Comparison of ENCODE assay signal across 13 mouse cellular contexts in genomic region chr14:31697346-31697745, GRCm38 (mm10). TPM values are rescaled to one million over a fixed set of nuclear protein-coding genes. Genes with fewer than 3 reads are reported as not detected.
DNase-seq lines count a peak whose midpoint lies in the region; ATAC-seq and TF ChIP-seq lines count a peak whose summit lies in the region.
"Had no signal": no experiment of that assay in that cellular context is flagged by ENCODE, and none has a peak within 500 bp of the region (broad histone marks: within the 10 kb centered on the region; RNA-seq: fewer than 3 reads in every experiment).

No protein-coding gene starts in this region.

- H3K27ac ChIP-seq in gastrocnemius, adult 2 months = peak overlapping the region; percentile 68
- H3K27ac ChIP-seq in CH12.LX (ENCODE audit: insufficient read depth, low read depth) = peak overlapping the region; percentile 79
- H3K27ac ChIP-seq in heart, postnatal 0 days (ENCODE audit: low read depth) = peak overlapping the region; percentile 76
- no peak overlapping the region for H3K27ac ChIP-seq in forebrain, embryonic 11.5 days (ENCODE audit: low read depth, low read length)
- H3K27ac ChIP-seq: liver, embryonic 15.5 days had no signal

- H3K4me3 ChIP-seq in gastrocnemius, adult 2 months = no peak overlapping the region
- H3K4me3 ChIP-seq in CH12.LX (replicated peaks in 1 of 3; ENCODE audit: low read depth in 2 of 3, low read length in 2 of 3, poor library complexity in 1 of 3) = no peak overlapping the region
- H3K4me3 ChIP-seq in heart, postnatal 0 days (ENCODE audit: low read depth, low read length) = no peak overlapping the region
- H3K4me3 ChIP-seq in forebrain, embryonic 11.5 days (ENCODE audit: low read depth, low read length) = no peak overlapping the region
- H3K4me3 ChIP-seq: liver, embryonic 15.5 days had no signal

- H3K4me1 ChIP-seq in CH12.LX (ENCODE audit: control insufficient read depth in 1 of 2, insufficient read depth in 2 of 2) = peaks cover 13 to 47% of the 10 kb centered on the region in 2 experiments
- peaks cover 13% of the 10 kb centered on the region; the same call in 1 of the 2 replicates for H3K4me1 ChIP-seq in heart, postnatal 0 days (ENCODE audit: control insufficient read depth, insufficient read depth)
- H3K4me1 ChIP-seq in forebrain, embryonic 11.5 days (replicated peaks; ENCODE audit: control insufficient read depth, insufficient read depth, low read length) = no peaks in the 10 kb centered on the region
- H3K4me1 ChIP-seq: liver, embryonic 15.5 days had no signal

- H3K27me3 ChIP-seq in CH12.LX (replicated peaks) = no peaks in the 10 kb centered on the region
- H3K27me3 ChIP-seq in heart, postnatal 0 days (ENCODE audit: control insufficient read depth, insufficient read depth, low read length) = no peaks in the 10 kb centered on the region
- no peaks in the 10 kb centered on the region for H3K27me3 ChIP-seq in forebrain, embryonic 11.5 days (ENCODE audit: control insufficient read depth, insufficient read depth, low read length)
- H3K27me3 ChIP-seq: liver, embryonic 15.5 days had no signal

- TF ChIP-seq POLR2A in CH12.LX (IDR thresholded peaks at IDR 0.05; ENCODE audit: low read depth, low read length) = no peak

- no peak overlapping the region for H3K4me2 ChIP-seq in CH12.LX (ENCODE audit: insufficient read depth, low read depth, poor library complexity, severe bottlenecking)
- H3K4me2 ChIP-seq in heart, postnatal 0 days (ENCODE audit: low read depth, low read length) = no peak overlapping the region
- no peak overlapping the region for H3K4me2 ChIP-seq in forebrain, embryonic 11.5 days (ENCODE audit: low read depth, low read length, severe bottlenecking)
- H3K4me2 ChIP-seq: liver, embryonic 15.5 days had no signal

- TF ChIP-seq RAD21 in CH12.LX (IDR thresholded peaks at IDR 0.05; ENCODE audit: low read depth, low read length) = no peak

- no peaks in the 10 kb centered on the region for H3K9me3 ChIP-seq in CH12.LX (replicated peaks; ENCODE audit: low read length)
- H3K9me3 ChIP-seq in heart, postnatal 0 days (replicated peaks; ENCODE audit: control insufficient read depth, low read length) = no peaks in the 10 kb centered on the region
- H3K9me3 ChIP-seq in forebrain, embryonic 11.5 days (ENCODE audit: control insufficient read depth, low read length) = no peaks in the 10 kb centered on the region
- H3K9me3 ChIP-seq: liver, embryonic 15.5 days had no signal

- no peak for DNase-seq in gastrocnemius, adult 2 months
- no peak for DNase-seq in gastrocnemius, postnatal 36 days
- DNase-seq in CH12.LX (ENCODE audit: extremely low read depth) = peak; percentile 43
- DNase-seq in cerebellum, postnatal 14 days = peak; percentile 40 to 52
- no peak for DNase-seq in heart, postnatal 0 days (ENCODE audit: low spot score)
- no peak for DNase-seq in urinary bladder, postnatal 14 days (ENCODE audit: low spot score)
- no peak for DNase-seq in kidney, postnatal 14 days
- no peak for DNase-seq in forebrain, embryonic 11.5 days (ENCODE audit: low spot score)
- DNase-seq: kidney, postnatal 4 days; lung, postnatal 4 days had no signal

- TF ChIP-seq CTCF in gastrocnemius, adult 2 months (IDR thresholded peaks at IDR 0.05) = no peak
- TF ChIP-seq CTCF in CH12.LX (conservative IDR thresholded peaks at IDR 0.05 in 1 of 2, IDR thresholded peaks at IDR 0.05 in 1 of 2; ENCODE audit: low read depth in 2 of 2, low read length in 2 of 2) = no peak
- TF ChIP-seq CTCF in heart, postnatal 0 days (IDR thresholded peaks at IDR 0.05; ENCODE audit: low read depth) = no peak

- H3K9ac ChIP-seq in CH12.LX (ENCODE audit: insufficient read depth, low read depth) = no peak overlapping the region
- no peak overlapping the region for H3K9ac ChIP-seq in heart, postnatal 0 days (replicated peaks; ENCODE audit: low read depth, low read length)
- H3K9ac ChIP-seq in forebrain, embryonic 11.5 days (ENCODE audit: low read length) = no peak overlapping the region
- H3K9ac ChIP-seq: liver, embryonic 15.5 days had no signal

- in situ Hi-C loops in CH12.LX (cut with MboI; ENCODE audit: low pct_ligation_motif_present, low pct_unique_long_range_greater_than_20kb, low sequenced_read_pairs) = no loop called here

- H3K79me2 ChIP-seq in CH12.LX (replicated peaks; ENCODE audit: control insufficient read depth, extremely low read depth, insufficient read depth, poor library complexity, severe bottlenecking) = no peaks in the 10 kb centered on the region

- intact Hi-C loops in gastrocnemius, adult 2 months (cut with DNase I) = loop anchor here (5.0 kb wide), 1 partner anchor 40 kb away; no protein-coding TSS in a partner anchor
- intact Hi-C loops in gastrocnemius, postnatal 36 days (cut with DNase I) = loop anchor here (5.0 kb wide), 1 partner anchor 40 kb away; no protein-coding TSS in a partner anchor

- peaks cover 5 to 35% of the 10 kb centered on the region in 2 experiments for H3K36me3 ChIP-seq in CH12.LX (replicated peaks in 1 of 2; ENCODE audit: control insufficient read depth in 1 of 2, insufficient read depth in 1 of 2, low read length in 1 of 2)
- H3K36me3 ChIP-seq in heart, postnatal 0 days (replicated peaks; ENCODE audit: control insufficient read depth, insufficient read depth, low read length) = peaks cover 33% of the 10 kb centered on the region
- H3K36me3 ChIP-seq in forebrain, embryonic 11.5 days (ENCODE audit: control insufficient read depth, insufficient read depth, low read length) = no peaks in the 10 kb centered on the region; the same call in 1 of the 2 replicates

- WGBS in heart, postnatal 0 days = 26% methylated on average over 3 of the region's 3 CpGs
- 96% methylated on average over 3 of the region's 3 CpGs for WGBS in forebrain, embryonic 11.5 days

- dilution Hi-C loops in CH12.LX (cut with MboI; ENCODE audit: extremely low pct_ligation_motif_present, extremely low pct_unique_long_range_greater_than_20kb, low sequenced_read_pairs) = no loop called here

- ATAC-seq in heart, postnatal 0 days (ENCODE audit: insufficient read depth, low read depth) = peak; percentile 82
- ATAC-seq in forebrain, embryonic 11.5 days (replicated peaks; ENCODE audit: low FRiP score) = no peak
- ATAC-seq: intestine, postnatal 0 days had no signal

- no peak for TF ChIP-seq EP300 in CH12.LX (IDR thresholded peaks at IDR 0.05; ENCODE audit: low read length)
- no peak for TF ChIP-seq EP300 in heart, postnatal 0 days (IDR thresholded peaks at IDR 0.05; ENCODE audit: low read depth)

TF ChIP-seq in CH12.LX, 34 proteins besides CTCF, POLR2A, EP300 and RAD21:
- no peak for TF ChIP-seq NELFE (IDR thresholded peaks at IDR 0.05; ENCODE audit: low read depth, low read length)
- TF ChIP-seq GABPA (IDR thresholded peaks at IDR 0.05; ENCODE audit: insufficient replicate concordance, low read depth, low read length) = no peak
- no peak for TF ChIP-seq IRF4 (IDR thresholded peaks at IDR 0.05; ENCODE audit: low read depth, low read length)
- TF ChIP-seq CHD1 (IDR thresholded peaks at IDR 0.05; ENCODE audit: low read depth, low read length) = no peak
- no peak for TF ChIP-seq USF1 (IDR thresholded peaks at IDR 0.05; ENCODE audit: low read depth, low read length)
- no peak for TF ChIP-seq ETS1 (conservative IDR thresholded peaks at IDR 0.05; ENCODE audit: low read depth, low read length)
- no peak for TF ChIP-seq ZMIZ1 (IDR thresholded peaks at IDR 0.05; ENCODE audit: low read depth, low read length)
- TF ChIP-seq PAX5 (IDR thresholded peaks at IDR 0.05; ENCODE audit: low read length) = no peak
- TF ChIP-seq ELF1 (IDR thresholded peaks at IDR 0.05; ENCODE audit: low read depth, low read length) = no peak
- TF ChIP-seq SIN3A (IDR thresholded peaks at IDR 0.05; ENCODE audit: low read length) = no peak
- TF ChIP-seq JUN (IDR thresholded peaks at IDR 0.05; ENCODE audit: insufficient read depth, low read depth, low read length) = no peak
- TF ChIP-seq JUND (conservative IDR thresholded peaks at IDR 0.05; ENCODE audit: low read depth, low read length) = no peak
- TF ChIP-seq MAZ (IDR thresholded peaks at IDR 0.05; ENCODE audit: low read depth, low read length) = no peak

RNA-seq across cellular contexts. Expression of gene Hacl1, which starts 56.3 kb away (rescaled TPM):
- 1 to 10 TPM; 4.9 to 5.7 TPM for total RNA-seq in gastrocnemius, adult 2 months (2021)
- 1 to 10 TPM; 5.3 to 7.4 TPM for total RNA-seq in gastrocnemius, postnatal 36 days (2021)
- total RNA-seq in CH12.LX (2012; rRNA removed) (14.3 and 20.2 TPM in 2 replicates), CH12.LX (2014; rRNA removed) (22.6 and 23.7 TPM in 2 replicates)
- polyA plus RNA-seq in CH12.LX (2012; ENCODE audit: insufficient read length, low read depth) = 13.6 and 13.7 TPM in 2 replicates
- 22.4 and 25.5 TPM in 2 replicates for total RNA-seq in heart, postnatal 0 days (2014; rRNA removed; ENCODE audit: low replicate concordance)
- polyA plus RNA-seq in heart, postnatal 0 days (2015; fragmentation: Nextera tagmentation; extraction: Ambion mirVana) = 9.2 and 12.2 TPM in 2 replicates
- polyA plus RNA-seq in forebrain, embryonic 11.5 days (2014; fragmentation: Nextera tagmentation; extraction: Ambion mirVana) = 6.9 and 9.4 TPM in 2 replicates

RNA-seq across cellular contexts. Expression of gene Btd, which starts 56.5 kb away (rescaled TPM):
- 1 to 10 TPM; 3.8 to 5.8 TPM for total RNA-seq in gastrocnemius, adult 2 months (2021)
- total RNA-seq in gastrocnemius, postnatal 36 days (2021) = 1 to 10 TPM; 3.6 to 4.8 TPM
- total RNA-seq in CH12.LX (2012; rRNA removed) (14.1 and 16.2 TPM in 2 replicates), CH12.LX (2014; rRNA removed) (22.5 and 23.0 TPM in 2 replicates)
- polyA plus RNA-seq in CH12.LX (2012; ENCODE audit: insufficient read length, low read depth) = 18.2 and 25.4 TPM in 2 replicates
- 29.0 and 43.1 TPM in 2 replicates for total RNA-seq in heart, postnatal 0 days (2014; rRNA removed; ENCODE audit: low replicate concordance)
- polyA plus RNA-seq in heart, postnatal 0 days (2015; fragmentation: Nextera tagmentation; extraction: Ambion mirVana) = 14.6 and 15.0 TPM in 2 replicates
- 13.4 and 13.5 TPM in 2 replicates for polyA plus RNA-seq in forebrain, embryonic 11.5 days (2014; fragmentation: Nextera tagmentation; extraction: Ambion mirVana)

RNA-seq across cellular contexts. Expression of gene Gm49387, which starts 56.7 kb away (rescaled TPM):
- total RNA-seq in gastrocnemius, adult 2 months (2021) = under 1 TPM; 0.70 to 0.84 TPM
- 1 to 10 TPM in 1 of 2 experiments, not detected in 1; 1.6 TPM for total RNA-seq in gastrocnemius, postnatal 36 days (2021)
- total RNA-seq in CH12.LX (2012; rRNA removed) = not detected in 2 replicates
- total RNA-seq in CH12.LX (2014; rRNA removed) = not detected in 2 replicates
- polyA plus RNA-seq in CH12.LX (2012; ENCODE audit: insufficient read length, low read depth) = 0.71 TPM in 1 of 2 replicates, not detected in the other
- not detected in 2 replicates for total RNA-seq in heart, postnatal 0 days (2014; rRNA removed; ENCODE audit: low replicate concordance)
- 1.7 and 1.9 TPM in 2 replicates for polyA plus RNA-seq in heart, postnatal 0 days (2015; fragmentation: Nextera tagmentation; extraction: Ambion mirVana)
- polyA plus RNA-seq in forebrain, embryonic 11.5 days (2014; fragmentation: Nextera tagmentation; extraction: Ambion mirVana) = not detected in 2 replicates
- polyA plus RNA-seq: C2C12 had no signal

Comparison
In these comparisons a context has a peak if more than half of its experiments do, and no peak if none do; other contexts are left out.
1. DNase-seq: peak in CH12.LX (single experiment) and cerebellum, postnatal 14 days (2 of 2); none in gastrocnemius, adult 2 months (single experiment), gastrocnemius, postnatal 36 days (0 of 2), heart, postnatal 0 days (single experiment), urinary bladder, postnatal 14 days (single experiment), kidney, postnatal 14 days (single experiment) and forebrain, embryonic 11.5 days (single experiment).